Mouse (Mus musculus) brain, embryonic 14.5 days (tissue): ENCODE results near the gene Cxcl1.

Source experiments
- CTCF ChIP-seq: fragments of 200-500 bp; IDR thresholded peaks from 2 replicates; pipeline ENCODE4 v1.5.1; 2012; ENCODE audit warnings: inconsistent platforms, mild to moderate bottlenecking, moderate library complexity, borderline replicate concordance; ENCODE audit not compliant: insufficient read depth, insufficient read length; ENCODE audit errors: extremely low read depth
- POLR2A ChIP-seq: fragments of 200-500 bp; IDR thresholded peaks from 2 replicates; pipeline ENCODE4 v1.6.1; 2012; ENCODE audit warnings: mild to moderate bottlenecking, inconsistent platforms, borderline replicate concordance; ENCODE audit not compliant: poor library complexity, insufficient read depth, insufficient read length, severe bottlenecking; ENCODE audit errors: extremely low read depth

DNA sequence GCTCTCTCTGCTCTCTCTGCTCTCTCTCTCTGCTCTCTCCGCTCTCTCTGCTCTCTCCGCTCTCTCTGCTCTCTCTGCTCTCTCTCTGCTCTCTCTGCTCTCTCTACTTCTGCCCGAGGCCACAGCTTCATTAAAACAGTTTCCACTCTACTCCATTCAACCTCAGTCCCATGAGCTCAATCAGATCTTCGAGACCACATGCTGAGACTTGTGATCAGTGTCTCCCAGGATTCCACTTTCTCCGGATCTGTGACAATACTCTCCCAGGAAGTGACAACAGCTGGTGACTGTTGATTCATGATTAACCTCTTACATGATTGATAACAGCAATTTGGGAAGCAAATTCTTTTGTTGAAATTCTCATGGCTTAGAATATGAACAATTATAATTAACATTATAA lies 8.9 kb upstream of the Cxcl1 start:
- TF ChIP-seq POLR2A (no peak), CTCF (no peak)
